Mouse (Mus musculus) stomach, postnatal 0 days (tissue): ENCODE measurements around the gene Arid3c. TPM values are rescaled to one million over a fixed set of nuclear protein-coding genes. Genes with fewer than 3 reads are reported as not detected.

Experiments
- ATAC-seq: fragments of 200-750 bp; cut with Nextera tagmentation; 2 replicates; pipeline ENCODE4 v1.8.0; 2017; ENCODE audit not compliant: low FRiP score, low TSS enrichment
- DNase-seq: peaks from one replicate; pipeline ENCODE4 v3.0.0-alpha.2; 2016; ENCODE audit warnings: low spot score
- H3K27ac ChIP-seq: fragments of 300-500 bp; sonication (generic); replicated peaks from 2 replicates; pipeline ENCODE4 v1.5.1; 2014; ENCODE audit warnings: mild to moderate bottlenecking, control low read depth
- H3K27me3 ChIP-seq: fragments of 300-500 bp; sonication (generic); 2 replicates; pipeline ENCODE4 v1.6.1; 2014; ENCODE audit warnings: low read length; ENCODE audit not compliant: control insufficient read depth, insufficient read depth
- H3K36me3 ChIP-seq: fragments of 300-500 bp; sonication (generic); 2 replicates; pipeline ENCODE4 v1.6.1; 2014; ENCODE audit warnings: low read length, mixed read lengths; ENCODE audit not compliant: control insufficient read depth, insufficient read depth
- H3K4me1 ChIP-seq: fragments of 300-500 bp; sonication (generic); replicated peaks from 2 replicates; pipeline ENCODE4 v1.6.1; 2014; ENCODE audit warnings: antibody characterized with exemption; ENCODE audit not compliant: control insufficient read depth, insufficient read depth
- H3K4me2 ChIP-seq: fragments of 300-500 bp; sonication (generic); replicated peaks from 2 replicates; pipeline ENCODE4 v1.6.1; 2014; ENCODE audit warnings: low read depth, mild to moderate bottlenecking, control low read depth, moderate library complexity
- H3K4me3 ChIP-seq: fragments of 300-500 bp; sonication (generic); 2 replicates; pipeline ENCODE4 v1.5.1; 2014; ENCODE audit warnings: low read depth, low read length, control low read depth
- H3K9ac ChIP-seq: fragments of 300-500 bp; sonication (generic); 2 replicates; pipeline ENCODE4 v1.6.1; 2014; ENCODE audit warnings: mild to moderate bottlenecking, low read length, control low read depth, mixed read lengths
- H3K9me3 ChIP-seq: fragments of 300-500 bp; sonication (generic); 2 replicates; pipeline ENCODE4 v1.6.1; 2016; ENCODE audit warnings: low read length; ENCODE audit not compliant: control insufficient read depth
- CTCF ChIP-seq: IDR thresholded peaks from 2 replicates; pipeline ENCODE4 v1.5.1; 2016; ENCODE audit warnings: antibody characterized with exemption, low read depth, mild to moderate bottlenecking, moderate library complexity
- EP300 ChIP-seq: optimal IDR thresholded peaks from 2 replicates; pipeline ENCODE3; 2016; ENCODE audit warnings: antibody characterized with exemption
- WGBS: fragments of 180-500 bp; shearing (Covaris S2); extraction: QIAGEN DNeasy Blood & Tissue Kit; methylation state at CpG from one replicate; pipeline ENCODE4 v1.1.7; 2014; 5-methylcytosine and 5-hydroxymethylcytosine counted together
- polyA plus RNA-seq: library from polyadenylated mRNA; unstranded; fragments of >200 nt; fragmentation: Nextera tagmentation; extraction: Ambion mirVana; gene quantifications from 2 replicates; pipeline ENCODE4 v1.2.1, GENCODE M21; 2015

Arid3c gene
- polyA plus RNA-seq, 1 experiment from 2014 or later = 0.05 TPM

DNA sequence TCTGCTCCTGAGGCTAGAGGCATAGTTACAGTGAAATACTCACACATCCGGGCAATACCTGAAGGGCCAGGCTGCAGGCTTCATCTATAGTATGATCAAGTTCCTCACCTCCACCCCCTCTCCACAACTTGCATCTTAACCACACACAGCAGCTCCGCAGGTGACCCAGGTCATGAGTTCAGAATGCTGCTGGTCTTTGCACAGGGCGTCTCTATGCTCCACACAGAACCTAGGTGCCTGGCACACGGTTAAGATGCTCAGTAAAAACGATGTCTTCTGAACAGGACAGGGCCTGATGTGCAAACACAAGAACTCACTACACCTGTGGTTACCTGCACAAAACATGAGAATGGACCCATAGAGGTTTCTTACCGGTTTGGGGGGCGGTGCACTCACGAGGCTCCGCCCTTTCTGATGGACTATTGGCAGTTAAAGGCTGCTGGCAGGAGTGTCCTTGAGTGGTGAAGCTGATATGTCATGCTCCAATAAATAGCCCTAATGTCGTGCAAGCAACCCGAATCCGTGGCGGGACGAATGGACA, 23.9 kb upstream of the Arid3c start, which contains the start of gene Galt:
Galt (plus strand) TSS at position 432 of the 541 bp plus-strand sequence.
- no peaks in the 10 kb centered on the region for H3K9me3 ChIP-seq
- ATAC-seq (peak; percentile 68), DNase-seq (no peak)
- 13% methylated on average over 14 of the region's 14 CpGs for WGBS
- peak within 1 kb of the TSS; percentile 86 for H3K27ac ChIP-seq
- no peak for TF ChIP-seq CTCF
- H3K4me3 ChIP-seq = peak within 1 kb of the TSS; percentile 72
- H3K36me3 ChIP-seq = peaks cover 5% of the 10 kb centered on the region; the same call in 1 of the 2 replicates
- peak within 1 kb of the TSS; percentile 82 for H3K4me2 ChIP-seq
- no peaks in the 10 kb centered on the region for H3K27me3 ChIP-seq
- H3K4me1 ChIP-seq = no peaks in the 10 kb centered on the region; the same call in 1 of the 2 replicates
- peak within 1 kb of the TSS; percentile 80 for H3K9ac ChIP-seq

GRCm38 (mm10) chr4:41745021-41745420, 14.1 kb upstream of the Arid3c start:
- DNase-seq = no peak
- Histone ChIP-seq H3K4me3 (no peak overlapping the region), H3K9ac (no peak overlapping the region), H3K27ac (no peak overlapping the region), H3K9me3 (no peaks in the 10 kb centered on the region), H3K4me2 (no peak overlapping the region), H3K4me1 (peaks cover 4% of the 10 kb centered on the region; the same call in 1 of the 2 replicates), H3K27me3 (no peaks in the 10 kb centered on the region), H3K36me3 (no peaks in the 10 kb centered on the region)
- WGBS = 83% methylated on average over 1 of the region's 1 CpGs
- TF ChIP-seq CTCF (no peak), EP300 (no peak)
- ATAC-seq = no peak

DNA sequence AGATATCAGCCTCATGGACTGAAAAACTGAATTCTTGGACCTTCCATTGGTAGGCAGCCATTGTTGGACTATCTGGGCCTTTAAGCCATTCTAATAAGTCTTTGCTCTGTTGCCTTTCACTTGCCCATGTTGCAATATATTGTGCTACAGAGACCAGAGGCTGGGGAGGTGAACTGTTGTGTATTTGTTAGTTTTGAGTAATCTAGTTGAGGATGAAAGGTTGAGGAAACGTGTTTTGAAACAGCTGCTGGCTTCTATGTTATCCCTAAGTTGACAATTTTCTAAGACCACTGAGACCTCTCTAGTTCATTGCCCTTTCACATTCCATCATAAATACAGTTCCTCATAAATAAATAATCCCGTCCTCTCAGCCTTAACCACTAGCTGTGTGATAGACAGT, 13.2 kb upstream of the Arid3c start:
- H3K4me3 ChIP-seq = no peak overlapping the region
- ATAC-seq = no peak
- WGBS = 58% methylated on average over 2 of the region's 2 CpGs
- no peaks in the 10 kb centered on the region for H3K27me3 ChIP-seq
- no peaks in the 10 kb centered on the region for H3K9me3 ChIP-seq
- no peak overlapping the region for H3K9ac ChIP-seq
- no peak for DNase-seq
- TF ChIP-seq CTCF = no peak
- TF ChIP-seq EP300 = no peak
- no peaks in the 10 kb centered on the region for H3K36me3 ChIP-seq
- no peak overlapping the region for H3K27ac ChIP-seq
- peaks cover 4% of the 10 kb centered on the region; the same call in 1 of the 2 replicates for H3K4me1 ChIP-seq
- H3K4me2 ChIP-seq = no peak overlapping the region

DNA sequence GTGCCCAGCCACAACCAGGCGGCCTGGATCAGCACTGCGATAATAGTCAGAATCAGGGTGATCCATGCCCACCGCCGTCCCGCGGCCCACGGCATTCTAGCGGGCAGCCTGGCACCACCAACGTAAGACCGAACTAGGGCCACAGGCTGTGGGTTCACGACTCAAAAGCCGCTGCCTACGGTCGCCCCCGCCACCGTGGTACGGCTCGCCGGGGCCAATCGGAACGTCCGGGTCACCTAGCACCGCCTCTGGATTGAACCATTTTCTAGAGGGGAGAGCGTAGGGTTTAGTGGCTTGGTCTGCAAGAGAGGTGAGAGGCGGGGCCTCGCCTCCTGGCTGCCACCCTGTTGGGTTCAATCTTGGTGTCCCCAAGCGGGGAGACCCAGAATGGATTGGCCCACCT, 10.2 kb upstream of the Arid3c start:
- Histone ChIP-seq H3K4me1 (peaks cover 4% of the 10 kb centered on the region; the same call in 1 of the 2 replicates), H3K36me3 (peaks cover 4% of the 10 kb centered on the region; the same call in 1 of the 2 replicates), H3K4me2 (peak overlapping the region; percentile 94), H3K27ac (peak overlapping the region; percentile 56), H3K9me3 (no peaks in the 10 kb centered on the region), H3K27me3 (no peaks in the 10 kb centered on the region), H3K4me3 (peak overlapping the region; percentile 59), H3K9ac (peak overlapping the region; percentile 57)
- WGBS = under 1% methylated on average over 27 of the region's 27 CpGs
- ATAC-seq (peak; percentile 94), DNase-seq (peak; percentile 93)
- TF ChIP-seq CTCF (peak; percentile 51), EP300 (no peak)

DNA sequence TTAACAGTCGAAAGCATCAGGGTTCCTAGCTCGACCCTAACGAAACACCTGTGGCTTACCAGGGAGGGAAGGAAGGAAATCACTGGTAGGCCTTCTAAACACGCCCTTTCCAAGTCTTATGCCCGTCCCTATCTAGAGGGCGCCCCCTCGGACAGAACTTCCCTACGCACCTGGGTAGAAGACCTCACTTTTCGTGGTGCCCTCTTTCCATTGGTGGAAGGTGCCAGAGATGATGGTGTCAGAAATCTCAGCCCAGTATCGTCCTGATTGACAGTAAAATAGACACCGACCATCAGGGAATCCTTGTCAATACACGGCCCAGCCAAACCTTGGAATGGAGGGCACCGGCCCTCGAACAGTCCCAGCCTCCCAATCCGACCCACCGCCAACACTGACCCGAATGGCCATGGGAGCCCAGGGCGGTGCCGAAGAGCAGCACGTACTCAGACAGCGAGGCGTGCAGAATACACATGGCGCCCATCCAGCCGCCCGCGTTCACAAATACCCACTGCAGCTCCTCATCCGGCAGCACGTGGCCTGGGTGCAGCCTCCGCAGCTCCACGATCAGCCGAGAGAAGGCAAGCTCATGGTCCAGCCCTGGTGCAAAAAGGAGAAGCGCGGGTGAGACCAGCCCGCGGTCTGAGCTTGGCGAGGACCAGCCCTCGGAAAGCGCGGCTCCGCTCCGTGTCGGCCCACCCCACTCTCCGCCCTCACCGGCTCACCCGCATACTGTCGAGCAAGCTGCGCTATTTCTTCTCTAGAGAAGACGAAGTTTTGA, 9.6 kb upstream of the Arid3c start:
- Histone ChIP-seq H3K4me1 (peaks cover 4% of the 10 kb centered on the region; the same call in 1 of the 2 replicates), H3K27me3 (no peaks in the 10 kb centered on the region)
- DNase-seq = peak; percentile 71

More for the DNA sequence above, 9.6 kb upstream of the Arid3c start:
- TF ChIP-seq CTCF (peak; percentile 34; the same call in 1 of the 2 replicates), EP300 (no peak)
- peak overlapping the region; percentile 56 for H3K27ac ChIP-seq
- peak overlapping the region; percentile 94 for H3K4me2 ChIP-seq
- H3K36me3 ChIP-seq = peaks cover 4% of the 10 kb centered on the region; the same call in 1 of the 2 replicates
- peak overlapping the region; percentile 57 for H3K9ac ChIP-seq
- H3K4me3 ChIP-seq = peak overlapping the region; percentile 59
- H3K9me3 ChIP-seq = no peaks in the 10 kb centered on the region
- 1% methylated on average over 46 of the region's 48 CpGs for WGBS
- ATAC-seq = peak; percentile 73
